Mouse (Mus musculus): ENCODE results near the gene Gpatch1. TPM values are rescaled to one million over a fixed set of nuclear protein-coding genes. Genes with fewer than 3 reads are reported as not detected.

Gene Gpatch1
- polyA plus RNA-seq, 1 experiment from 2014 or later: 19.8 TPM

DNA sequence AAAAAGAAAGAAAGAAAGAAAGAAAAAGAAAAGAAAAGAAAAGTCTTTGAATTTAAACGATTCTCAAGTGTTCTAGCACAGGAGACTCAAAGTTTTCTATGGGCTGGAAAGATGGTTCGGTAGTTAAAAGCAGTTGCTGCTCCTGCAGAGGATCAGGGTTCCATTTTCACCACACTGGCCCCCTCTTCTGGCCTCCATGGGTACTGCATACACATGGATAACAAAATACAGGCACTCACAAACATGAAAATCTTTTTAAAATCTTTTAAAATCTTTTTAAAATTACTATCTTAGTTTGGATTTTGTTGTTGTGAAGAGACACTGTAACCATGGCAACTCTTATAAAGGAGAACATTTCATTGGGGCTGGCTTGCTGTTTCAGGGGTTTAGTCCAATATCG, 87.9 kb downstream of the Gpatch1 start:
- 62% methylated on average over 3 of the region's 3 CpGs for WGBS
- no peak for ATAC-seq (replicated peaks; ENCODE audit: insufficient number of reproducible peaks, low FRiP score, low TSS enrichment, low read depth)
- Histone ChIP-seq H3K4me2 (ENCODE audit: low read depth, low read length) (no peak overlapping the region), H3K4me3 (ENCODE audit: low read depth, low read length) (no peak overlapping the region), H3K9me3 (replicated peaks; ENCODE audit: control insufficient read depth, low read length) (no peaks in the 10 kb centered on the region), H3K4me1 (ENCODE audit: control insufficient read depth, insufficient read depth, low read length) (no peaks in the 10 kb centered on the region), H3K9ac (replicated peaks; ENCODE audit: low read length) (no peak overlapping the region), H3K27ac (replicated peaks; ENCODE audit: low read depth, low read length) (no peak overlapping the region), H3K27me3 (ENCODE audit: control insufficient read depth, insufficient read depth, low read length) (no peaks in the 10 kb centered on the region), H3K36me3 (replicated peaks; ENCODE audit: control insufficient read depth, insufficient read depth, low read depth, low read length) (no peaks in the 10 kb centered on the region)
- DNase-seq (ENCODE audit: low spot score): peak; percentile 29

Other genes with a start within 250 kb of the Gpatch1 start
- 0.79 and 0.90 TPM in 2 replicates for gene Cebpa, start 199.1 kb downstream of the Gpatch1 start, polyA plus RNA-seq (2014; fragmentation: Nextera tagmentation; extraction: Ambion mirVana)
- gene Slc7a10, start 132.1 kb downstream of the Gpatch1 start, polyA plus RNA-seq (2014; fragmentation: Nextera tagmentation; extraction: Ambion mirVana): 0.24 and 0.78 TPM in 2 replicates
- gene Lrp3, start 102.9 kb downstream of the Gpatch1 start, polyA plus RNA-seq (2014; fragmentation: Nextera tagmentation; extraction: Ambion mirVana): 8.8 and 9.0 TPM in 2 replicates
- gene Rhpn2, start 15.7 kb upstream of the Gpatch1 start, polyA plus RNA-seq (2014; fragmentation: Nextera tagmentation; extraction: Ambion mirVana): 3.1 and 5.4 TPM in 2 replicates
- 19.4 and 20.1 TPM in 2 replicates for gene Faap24, start 78.4 kb upstream of the Gpatch1 start, polyA plus RNA-seq (2014; fragmentation: Nextera tagmentation; extraction: Ambion mirVana)
- gene Cep89, start 78.6 kb upstream of the Gpatch1 start, polyA plus RNA-seq (2014; fragmentation: Nextera tagmentation; extraction: Ambion mirVana): 37.5 and 41.1 TPM in 2 replicates
- 0.70 TPM in 1 of 2 replicates, not detected in the other for gene Slc7a9, start 130.4 kb upstream of the Gpatch1 start, polyA plus RNA-seq (2014; fragmentation: Nextera tagmentation; extraction: Ambion mirVana)
- gene Tdrd12, start 219.3 kb upstream of the Gpatch1 start, polyA plus RNA-seq (2014; fragmentation: Nextera tagmentation; extraction: Ambion mirVana): 0.48 TPM in 1 of 2 replicates, not detected in the other
- 49.1 TPM in 2 replicates for gene Nudt19, start 237.9 kb upstream of the Gpatch1 start, polyA plus RNA-seq (2014; fragmentation: Nextera tagmentation; extraction: Ambion mirVana)

All from embryonic facial prominence, embryonic 11.5 days (tissue).